Mouse (Mus musculus): ENCODE data around the gene Fasl.

Gene Fasl

DNA sequence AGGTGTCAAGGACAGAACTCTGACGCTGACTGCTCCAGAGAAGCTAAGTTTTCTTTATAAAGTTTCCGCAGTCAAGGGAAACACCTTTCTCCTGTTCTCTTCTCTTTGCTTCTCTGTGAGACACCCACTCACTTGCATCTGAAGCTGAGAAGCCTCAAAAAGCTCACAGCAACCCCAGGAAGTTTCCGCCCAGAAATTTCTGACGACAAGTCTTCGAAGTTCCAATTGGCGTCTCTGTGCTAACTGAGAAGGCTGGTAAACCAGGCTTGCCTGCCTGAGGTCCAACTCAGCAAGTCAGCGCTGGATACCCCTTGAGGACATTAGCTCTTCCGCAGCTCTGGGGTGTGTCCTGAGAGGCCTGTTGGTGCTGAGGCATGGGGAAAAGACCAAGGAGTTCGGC is at the start of gene Fasl:
Fasl (minus strand) TSS at position 157 of the 400 bp plus-strand sequence.
- DNase-seq (ENCODE audit: extremely low spot score, low spot score), result no peak

DNA sequence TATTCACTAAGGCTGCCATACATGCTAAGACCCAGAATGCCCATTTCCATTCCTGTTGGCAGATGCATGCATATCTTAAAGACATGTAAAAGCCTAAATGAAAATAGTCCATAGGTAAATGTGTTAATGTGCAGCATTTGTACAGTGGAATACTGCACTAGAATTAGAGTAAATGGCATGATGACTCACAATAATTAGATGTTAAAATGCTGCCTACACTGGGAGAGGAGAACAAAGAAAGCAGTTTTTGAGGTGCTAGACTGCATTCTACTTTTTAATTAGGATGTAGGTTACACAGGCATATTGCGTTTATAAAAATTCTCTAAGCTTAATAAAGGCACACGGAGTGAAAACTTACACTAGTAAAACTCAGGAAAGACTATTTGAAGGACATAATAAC is 38.4 kb upstream of the Fasl start:
- no peak for DNase-seq (ENCODE audit: extremely low spot score, low spot score)

DNA sequence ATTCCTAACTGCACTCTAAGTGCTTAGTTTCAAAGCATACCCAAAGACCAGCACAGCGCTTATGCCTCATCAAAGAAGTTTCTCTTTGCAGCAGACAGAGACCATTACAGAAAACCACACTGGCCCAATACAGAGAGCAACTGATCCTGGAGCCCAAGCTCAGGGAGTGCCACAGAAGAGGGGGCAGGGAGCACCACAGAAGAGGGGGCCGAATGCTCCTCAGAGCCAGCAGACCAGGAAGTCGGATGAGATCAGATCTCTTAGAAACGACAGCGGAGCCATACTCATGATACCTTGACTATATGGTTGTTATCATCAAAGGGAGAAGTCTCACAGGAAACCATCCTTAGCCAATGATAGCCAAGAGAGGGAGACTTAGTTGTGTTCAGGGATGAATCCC is 21.1 kb upstream of the Fasl start:
- no peak for DNase-seq (ENCODE audit: extremely low spot score, low spot score)

DNA sequence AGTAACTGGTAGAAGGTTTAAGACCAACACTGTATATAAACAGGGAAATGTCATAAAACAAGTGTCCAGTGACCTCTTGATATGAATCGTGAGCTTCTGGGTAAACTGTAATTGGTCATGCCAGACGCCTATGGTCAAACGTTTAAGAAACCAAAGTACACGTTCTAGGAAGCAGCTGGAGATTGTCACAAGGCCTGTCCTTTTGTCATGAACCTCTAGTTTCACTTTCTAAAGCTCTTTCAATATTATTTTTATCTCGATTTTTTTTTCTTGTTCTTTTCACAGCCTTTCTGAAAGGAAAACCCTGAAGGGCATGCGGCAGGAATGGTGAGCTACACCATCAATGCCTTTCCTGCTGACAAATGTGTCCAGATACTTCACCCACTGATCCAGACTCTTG is 20.7 kb upstream of the Fasl start:
- no peak for DNase-seq (ENCODE audit: extremely low spot score, low spot score)

DNA sequence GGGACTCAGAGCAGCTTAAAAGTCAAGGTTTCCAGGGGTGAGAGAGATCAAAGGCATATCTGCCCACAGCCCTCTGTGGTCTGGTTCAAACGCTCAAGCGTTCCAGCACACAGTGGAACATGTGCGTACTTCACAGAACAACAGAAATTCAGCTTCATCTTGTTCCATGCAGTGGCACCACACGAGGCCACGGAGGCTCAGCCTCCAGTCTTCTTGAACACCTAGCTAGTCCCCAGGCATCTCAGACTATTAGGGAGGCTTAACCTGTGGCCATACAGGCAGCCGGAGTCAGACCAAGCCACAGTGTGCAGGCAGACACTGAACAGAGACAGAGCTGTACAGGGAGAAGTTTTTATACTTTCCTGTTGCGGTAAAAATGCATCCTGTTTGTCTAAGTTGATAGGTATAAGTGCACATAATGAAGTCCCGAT is 16.3 kb upstream of the Fasl start:
- no peak for DNase-seq (ENCODE audit: extremely low spot score, low spot score)

DNA sequence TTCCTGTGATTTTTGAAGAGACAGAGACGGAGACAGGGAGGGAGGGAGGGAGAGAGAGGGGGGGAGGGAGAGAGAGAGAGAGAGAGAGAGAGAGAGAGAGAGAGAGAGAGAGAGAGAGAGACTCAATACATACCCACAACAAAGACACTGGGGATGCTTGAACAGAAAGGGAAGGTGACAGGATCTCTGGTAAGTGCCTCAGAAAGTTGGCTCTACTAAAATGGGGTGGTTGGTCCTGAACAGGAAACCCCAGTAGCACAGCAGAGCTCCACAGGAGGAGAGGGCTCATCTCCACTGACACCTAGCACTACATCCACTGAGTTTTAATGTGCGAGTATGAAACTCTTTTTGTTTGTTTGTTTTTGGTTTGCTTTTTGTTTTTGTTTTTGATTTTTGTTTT is 13.0 kb upstream of the Fasl start:
- DNase-seq (ENCODE audit: extremely low spot score, low spot score), result no peak

DNA sequence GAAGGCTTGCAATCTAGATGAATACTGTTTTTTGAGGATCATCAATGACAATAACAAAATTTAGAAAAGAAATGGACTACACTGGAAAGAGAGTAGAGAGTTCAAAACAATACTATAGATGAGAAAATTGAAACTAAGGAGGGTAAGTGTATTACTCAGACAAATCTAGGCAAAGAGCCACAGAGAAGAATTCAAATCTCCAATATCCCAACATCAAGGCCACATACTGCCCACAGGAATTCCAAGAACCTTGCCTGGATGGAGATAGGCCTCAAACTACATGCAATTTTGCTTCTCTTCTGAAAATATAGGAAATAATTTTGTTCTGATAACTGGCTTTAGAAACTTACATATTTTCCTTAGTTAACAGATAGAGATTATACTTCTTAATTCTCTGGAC is 12.0 kb upstream of the Fasl start:
- no peak for DNase-seq (ENCODE audit: extremely low spot score, low spot score)

DNA sequence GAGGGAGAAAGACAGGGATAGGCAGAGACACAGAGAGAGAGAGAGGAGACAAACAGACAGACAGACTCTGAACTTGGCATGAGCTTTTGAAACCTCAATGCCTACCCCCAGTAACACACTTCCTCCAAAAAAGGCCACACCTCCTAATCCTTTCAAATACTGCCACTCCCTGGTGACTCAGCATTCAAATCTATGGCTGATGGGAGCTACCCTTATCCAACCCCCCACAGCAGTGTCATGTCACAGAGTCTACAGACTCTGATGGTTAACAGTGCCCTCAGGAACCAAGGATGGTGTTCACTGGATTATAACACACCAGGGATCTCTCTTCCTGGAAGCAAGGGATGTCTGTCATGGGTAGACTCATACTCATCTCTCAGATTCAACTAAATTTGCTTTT is 11.5 kb upstream of the Fasl start:
- DNase-seq (ENCODE audit: extremely low spot score, low spot score), result no peak

DNA sequence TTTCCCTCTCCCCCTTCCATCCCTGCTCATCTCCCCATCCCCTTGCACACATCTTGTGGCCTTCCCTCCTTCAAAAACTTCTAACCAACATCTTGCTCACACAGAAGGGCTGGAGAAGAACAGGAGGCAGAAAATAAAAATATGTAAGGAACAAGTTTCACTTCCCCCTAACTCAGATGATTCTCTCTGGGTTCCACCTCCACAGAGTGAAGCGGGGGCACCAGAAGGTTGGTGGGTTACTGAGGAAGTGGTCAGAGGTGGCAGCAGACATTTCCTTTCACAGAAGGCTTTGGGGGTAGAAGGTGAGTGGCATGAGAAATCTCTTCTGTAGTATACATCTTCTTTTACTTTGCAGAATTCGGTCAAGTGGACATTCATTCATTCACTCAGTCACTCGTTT is 10.6 kb upstream of the Fasl start:
- DNase-seq (ENCODE audit: extremely low spot score, low spot score), result no peak

DNA sequence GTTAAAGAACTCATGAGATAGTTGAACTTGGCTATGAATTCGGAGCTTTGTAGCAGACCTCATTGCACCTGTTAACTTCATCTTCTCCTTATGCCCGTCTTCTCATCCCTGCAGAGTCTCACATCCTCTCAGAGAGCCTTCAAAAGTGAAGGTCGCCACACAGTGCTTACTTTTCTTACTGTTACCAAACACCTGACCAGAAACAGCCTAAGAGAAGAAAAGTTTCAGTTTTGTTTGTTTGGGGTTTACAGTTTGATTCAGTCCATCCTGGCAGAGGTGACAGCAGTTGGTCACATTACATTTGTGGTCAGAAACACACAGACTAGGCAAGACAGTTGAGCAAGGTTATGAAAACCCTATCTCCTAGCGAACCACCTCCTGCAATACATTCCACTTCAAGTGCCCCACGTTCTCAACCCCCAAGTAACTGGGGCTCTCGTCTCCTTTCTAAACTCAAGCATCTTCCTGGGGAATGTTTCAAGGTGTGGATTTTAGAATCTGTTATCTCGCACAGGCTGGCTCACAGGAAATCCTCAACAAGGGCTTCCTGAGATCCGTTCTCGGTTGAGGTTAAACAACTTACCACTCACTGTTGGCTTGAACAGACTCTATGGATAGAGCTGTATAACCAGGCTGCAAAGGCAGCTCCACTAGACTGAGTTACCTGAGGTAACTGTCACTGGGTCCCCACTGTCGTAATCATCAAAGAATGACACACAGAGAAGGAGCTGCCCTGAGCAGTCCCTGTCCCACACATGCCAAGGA is 6.3 kb upstream of the Fasl start:
- no peak for DNase-seq (ENCODE audit: extremely low spot score, low spot score)

DNA sequence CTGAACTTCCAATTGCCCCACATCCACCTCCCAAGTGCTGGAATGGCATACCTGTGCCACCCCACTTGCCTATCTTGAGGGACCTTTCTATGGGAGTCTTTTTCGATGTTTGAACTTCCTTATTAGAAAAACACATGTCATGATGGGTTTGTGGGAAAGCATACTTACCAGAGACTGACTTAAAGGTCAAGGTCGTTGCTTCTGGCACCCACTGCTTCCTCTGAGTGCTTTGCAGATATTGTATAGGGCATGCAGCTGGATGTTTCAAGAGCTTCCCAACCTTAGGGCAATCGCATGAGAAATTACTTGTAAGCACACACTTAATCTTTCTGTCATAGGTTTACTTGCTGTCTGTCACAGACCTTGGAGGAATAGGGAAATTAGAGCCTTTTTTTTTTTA is 5.0 kb upstream of the Fasl start:
- no peak for DNase-seq (ENCODE audit: extremely low spot score, low spot score)

DNA sequence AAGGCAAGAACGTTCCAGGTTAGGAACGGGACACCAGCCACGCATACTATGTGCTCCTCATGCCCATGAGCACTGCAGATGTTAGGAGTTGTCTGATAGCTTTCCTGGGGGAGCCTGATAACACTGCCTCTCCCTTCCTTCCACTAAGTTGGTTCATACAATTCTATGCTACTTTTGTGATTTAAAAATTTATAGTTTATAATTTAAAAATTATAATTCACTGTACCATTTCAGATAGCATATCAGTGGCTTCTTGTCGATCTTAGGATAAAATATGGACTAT is 4.3 kb upstream of the Fasl start:
- DNase-seq (ENCODE audit: extremely low spot score, low spot score), result no peak

DNA sequence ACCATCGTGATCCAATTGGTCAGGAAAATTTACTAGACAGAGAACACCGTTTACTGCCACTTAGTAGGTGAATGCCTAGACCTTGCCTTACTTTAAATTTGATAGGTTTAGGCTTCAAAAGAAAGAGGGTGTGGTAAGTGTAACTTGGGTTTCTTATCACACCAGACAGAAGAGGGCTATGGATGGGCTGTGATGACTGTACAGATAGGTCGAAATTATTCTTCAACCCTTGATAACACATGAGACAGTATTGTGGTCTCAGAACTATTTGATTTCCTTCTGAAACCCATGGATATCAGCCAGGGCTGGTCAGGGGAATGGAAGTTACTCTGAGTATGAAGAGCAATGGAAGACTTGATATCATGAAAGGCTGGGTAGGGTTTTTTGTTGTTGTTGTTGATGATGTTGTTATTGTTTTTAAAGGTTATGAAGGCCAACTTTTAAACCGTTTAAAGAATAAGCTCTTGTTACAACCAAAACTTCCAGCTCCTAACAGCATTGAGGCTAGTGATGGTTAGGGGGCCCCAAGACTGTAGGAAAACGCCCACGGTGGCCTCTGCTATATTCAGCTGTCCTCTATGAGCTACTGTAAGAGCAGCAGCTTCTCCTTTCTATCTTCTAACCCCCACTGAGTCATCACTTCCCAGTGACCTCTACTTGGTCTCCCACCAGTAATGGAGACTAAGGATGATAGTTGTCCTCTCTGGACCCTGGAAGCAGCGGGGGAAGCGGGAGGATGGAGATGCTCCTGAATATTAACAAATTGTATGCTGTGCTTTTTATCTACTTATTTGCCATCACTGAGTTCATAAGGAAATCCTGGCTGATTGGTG is 3.8 kb upstream of the Fasl start:
- no peak for DNase-seq (ENCODE audit: extremely low spot score, low spot score)

DNA sequence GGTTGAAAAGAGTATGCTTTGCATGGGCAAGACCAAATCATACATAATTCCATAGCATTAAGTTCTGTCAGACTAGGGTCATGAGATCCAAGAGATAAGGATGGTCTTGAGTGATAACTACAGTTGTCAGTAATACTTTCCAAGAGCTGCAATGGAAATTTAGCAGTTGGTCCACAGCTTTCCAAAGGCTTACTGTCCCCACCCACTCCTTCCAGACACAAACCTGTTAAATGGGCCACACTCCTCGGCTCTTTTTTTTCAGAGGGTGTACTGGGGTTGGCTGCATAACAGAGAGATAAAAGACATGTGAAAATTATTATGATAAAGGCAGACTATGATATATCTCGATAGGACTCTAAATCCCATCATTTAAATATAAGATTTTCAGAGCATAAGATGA is 5.6 kb downstream of the Fasl start:
- no peak for DNase-seq (ENCODE audit: extremely low spot score, low spot score)

DNA sequence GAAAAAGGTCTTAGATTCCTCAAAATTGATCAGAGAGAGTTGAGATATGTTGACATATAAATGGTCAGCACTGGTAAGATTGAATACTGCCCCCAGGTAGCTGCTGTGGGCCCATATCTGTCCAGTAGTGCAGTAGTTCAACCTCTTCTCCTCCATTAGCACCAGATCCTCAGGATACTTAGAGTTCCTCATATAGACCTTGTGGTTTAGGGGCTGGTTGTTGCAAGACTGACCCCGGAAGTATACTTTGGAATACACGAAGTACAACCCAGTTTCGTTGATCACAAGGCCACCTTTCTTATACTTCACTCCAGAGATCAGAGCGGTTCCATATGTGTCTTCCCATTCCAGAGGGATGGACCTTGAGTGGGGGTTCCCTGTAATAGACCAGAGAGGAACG is 6.7 kb downstream of the Fasl start:
- no peak for DNase-seq (ENCODE audit: extremely low spot score, low spot score)

DNA sequence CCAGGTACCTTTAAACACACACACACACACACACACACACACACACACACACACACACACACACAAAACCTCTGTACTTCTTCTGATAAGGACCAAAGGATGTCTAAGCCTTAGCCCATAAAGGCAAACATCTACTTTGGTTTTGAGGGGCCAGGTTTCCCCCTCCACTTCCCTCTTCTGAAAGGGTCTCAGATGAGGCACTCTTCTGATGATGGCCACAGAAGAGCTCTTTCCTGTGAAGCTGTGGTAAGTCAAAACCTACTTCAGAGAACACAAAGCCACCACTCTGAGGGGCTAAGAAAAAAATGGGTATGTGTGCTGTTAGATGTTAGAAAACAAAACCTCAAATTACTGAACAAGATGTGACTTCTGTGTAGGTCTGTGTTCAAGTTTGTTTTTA is 9.2 kb downstream of the Fasl start:
- no peak for DNase-seq (ENCODE audit: extremely low spot score, low spot score)

DNA sequence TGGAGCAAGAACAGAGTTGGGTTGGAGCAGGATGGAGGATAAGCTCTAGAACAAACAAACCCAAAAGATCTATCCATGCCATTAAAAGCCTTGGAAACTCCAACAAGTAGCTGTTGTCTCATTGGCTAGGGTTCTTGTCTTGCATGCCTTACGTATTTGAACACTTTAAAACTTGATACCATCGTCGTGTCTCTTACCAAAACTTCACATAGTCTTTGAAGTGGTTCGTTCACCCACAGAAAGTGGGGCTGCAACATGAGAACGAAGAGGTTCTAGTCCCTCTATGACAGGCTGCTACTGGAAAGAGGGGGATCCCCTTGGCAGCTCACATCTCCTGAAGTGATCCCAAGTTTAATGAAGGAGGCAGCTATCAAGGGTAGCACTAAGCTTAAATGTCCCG is 13.1 kb downstream of the Fasl start:
- DNase-seq (ENCODE audit: extremely low spot score, low spot score), result no peak

DNA sequence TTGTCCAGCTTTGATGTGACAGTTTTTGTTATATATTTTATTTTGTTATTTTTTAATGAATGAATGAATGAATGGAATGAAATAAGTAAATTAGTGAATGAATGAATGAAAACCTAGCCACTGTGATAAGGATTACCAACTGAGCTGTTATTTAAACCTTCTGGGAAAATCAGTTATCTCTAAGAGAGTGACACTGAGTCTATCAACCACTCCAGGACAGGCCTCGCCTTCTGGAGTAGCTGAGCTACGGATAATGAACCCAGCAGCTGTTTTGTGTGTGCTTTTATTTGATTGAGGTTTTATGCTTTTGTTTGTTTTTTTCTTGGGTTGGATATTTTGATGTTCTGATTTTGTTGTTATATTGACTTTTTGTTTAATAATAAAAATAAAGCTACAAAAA is 17.0 kb downstream of the Fasl start:
- no peak for DNase-seq (ENCODE audit: extremely low spot score, low spot score)

DNA sequence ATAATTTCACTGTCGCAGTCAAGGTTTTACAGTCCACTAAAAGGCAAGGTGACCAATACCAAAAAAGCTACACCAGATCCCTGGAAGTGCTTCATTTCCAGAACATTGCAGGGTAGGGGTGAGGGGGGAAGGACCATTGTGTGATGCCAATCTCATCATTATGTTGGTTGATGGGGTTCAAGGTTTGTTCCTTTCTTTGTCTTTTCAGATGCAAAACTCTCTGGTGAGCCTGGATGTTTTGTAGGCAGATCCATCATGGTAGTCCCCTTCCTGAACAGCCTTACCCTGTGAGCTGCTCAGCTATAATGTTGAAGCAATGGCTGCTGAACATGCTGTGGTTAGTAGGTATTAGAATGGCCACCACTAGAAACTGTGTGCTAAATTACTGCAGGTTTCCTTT is 19.0 kb downstream of the Fasl start:
- DNase-seq (ENCODE audit: extremely low spot score, low spot score), result no peak

DNA sequence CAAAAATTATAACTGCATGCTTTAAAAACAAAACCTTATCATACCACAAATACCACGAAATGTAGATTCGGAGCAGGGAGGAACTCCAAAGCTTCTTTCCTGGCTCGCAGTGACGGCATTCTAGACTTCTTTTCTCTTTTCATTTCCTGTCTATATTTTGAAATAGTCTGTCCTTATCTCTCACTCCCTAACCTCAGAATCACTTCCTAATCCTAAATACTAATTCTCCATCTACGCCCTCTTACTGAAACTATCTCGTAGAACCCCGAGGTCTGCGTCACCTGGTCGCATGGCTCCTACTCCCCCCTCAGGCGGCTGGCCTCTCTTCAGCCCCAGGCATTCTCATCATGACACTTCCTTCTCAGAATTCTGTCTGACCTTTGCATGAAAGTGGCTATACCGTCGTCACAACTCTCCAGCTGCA is 21.2 kb downstream of the Fasl start:
- no peak for DNase-seq (ENCODE audit: extremely low spot score, low spot score)

DNA sequence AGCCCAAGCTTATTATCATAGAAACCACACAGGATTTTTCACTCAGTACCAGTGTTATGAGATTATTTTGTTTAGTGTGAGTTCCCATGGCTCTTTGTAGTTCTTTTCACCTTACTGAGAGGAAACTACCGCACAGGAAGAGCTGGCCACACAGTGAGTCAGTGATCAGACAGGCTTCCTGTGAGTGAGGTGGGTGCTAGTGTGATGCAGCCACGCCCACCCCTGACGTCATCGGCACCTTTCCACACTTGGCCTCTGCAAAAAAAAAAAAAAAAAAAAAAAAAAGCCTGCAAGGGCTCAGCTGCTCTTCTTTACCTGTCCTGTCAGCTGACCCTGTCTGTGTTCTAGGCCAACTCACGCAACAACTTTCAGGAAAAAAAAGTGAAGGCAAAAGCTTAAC is 21.6 kb downstream of the Fasl start:
- no peak for DNase-seq (ENCODE audit: extremely low spot score, low spot score)

DNA sequence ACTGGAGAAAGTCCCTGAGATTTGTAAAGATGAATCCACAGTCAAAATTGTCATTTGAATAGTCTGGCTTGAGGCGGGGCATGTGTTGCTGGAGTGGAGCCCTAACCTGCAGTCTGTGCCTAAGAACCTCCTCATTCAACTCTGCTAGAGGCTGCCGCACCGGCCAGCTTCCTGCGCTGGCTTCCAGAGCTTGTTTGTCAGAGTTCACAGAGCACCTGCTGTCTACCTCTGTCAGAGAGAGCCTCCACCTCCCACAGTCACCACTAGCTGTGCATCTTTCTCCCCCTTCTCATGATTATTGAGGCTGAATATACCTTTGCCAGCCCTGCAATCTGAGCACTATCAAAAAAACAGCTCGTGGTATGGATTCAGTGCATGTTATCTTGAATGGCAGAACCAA is 22.4 kb downstream of the Fasl start:
- no peak for DNase-seq (ENCODE audit: extremely low spot score, low spot score)

DNA sequence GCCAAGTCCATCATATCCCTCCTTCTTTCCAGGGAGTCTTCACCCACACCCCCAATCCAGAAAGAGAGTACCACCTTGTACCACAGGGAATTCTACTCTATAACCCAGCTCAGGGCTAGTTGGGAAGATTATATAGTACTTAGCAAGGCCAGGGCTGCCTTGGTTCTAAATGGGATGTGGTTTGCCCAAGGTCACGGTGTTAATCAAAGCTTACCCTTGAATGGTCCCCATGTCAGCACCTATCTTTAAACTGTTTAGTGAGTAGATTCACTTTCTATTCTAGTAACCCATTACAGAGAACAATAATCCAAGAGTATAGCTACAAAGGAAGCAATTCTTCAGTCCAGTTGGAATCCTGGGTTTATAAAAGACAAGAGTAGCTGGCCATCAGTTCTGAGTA is 23.3 kb downstream of the Fasl start:
- no peak for DNase-seq (ENCODE audit: extremely low spot score, low spot score)

Data from neural tube, embryonic 10.5 days (tissue).